Mouse (Mus musculus): Measurements from ENCODE around the gene Il5.
A peak's percentile ranks its signal among the peaks of the same experiment; 100 is the strongest.

The Il5 gene

GRCm38 (mm10) chr11:53720715-53721114 lies at the start of gene Il5:
Il5 (plus strand) TSS chr11:53720794.
- no peak for DNase-seq (ENCODE audit: low read depth, low spot score)

GRCm38 (mm10) chr11:53671414-53671813 lies 49.2 kb upstream of the Il5 start:
- DNase-seq (ENCODE audit: low read depth, low spot score): no peak

GRCm38 (mm10) chr11:53680141-53680540 lies 40.5 kb upstream of the Il5 start:
- DNase-seq (ENCODE audit: low read depth, low spot score): no peak

- no peak for DNase-seq (ENCODE audit: low read depth, low spot score)
Observed at GRCm38 (mm10) chr11:53681686-53682085, 38.9 kb upstream of the Il5 start.

- no peak for DNase-seq (ENCODE audit: low read depth, low spot score)
Observed at GRCm38 (mm10) chr11:53682170-53682569, 38.4 kb upstream of the Il5 start.

- no peak for DNase-seq (ENCODE audit: low read depth, low spot score)
Observed at GRCm38 (mm10) chr11:53682994-53683530, 37.5 kb upstream of the Il5 start.

- no peak for DNase-seq (ENCODE audit: low read depth, low spot score)
Observed at GRCm38 (mm10) chr11:53691979-53692378, 28.6 kb upstream of the Il5 start.

GRCm38 (mm10) chr11:53698521-53698920 lies 22.1 kb upstream of the Il5 start:
- DNase-seq (ENCODE audit: low read depth, low spot score): no peak

GRCm38 (mm10) chr11:53699351-53699750 lies 21.2 kb upstream of the Il5 start:
- no peak for DNase-seq (ENCODE audit: low read depth, low spot score)

- DNase-seq (ENCODE audit: low read depth, low spot score): no peak
Observed at GRCm38 (mm10) chr11:53706236-53706933, 14.2 kb upstream of the Il5 start.

- peak; percentile 68 for DNase-seq (ENCODE audit: low read depth, low spot score)
Observed at GRCm38 (mm10) chr11:53706934-53707717, 13.5 kb upstream of the Il5 start, which contains the start of gene Rad50. Rad50 (minus strand) TSS chr11:53707319.

- DNase-seq (ENCODE audit: low read depth, low spot score): no peak
Observed at GRCm38 (mm10) chr11:53707718-53708009, 12.9 kb upstream of the Il5 start.

- no peak for DNase-seq (ENCODE audit: low read depth, low spot score)
Observed at GRCm38 (mm10) chr11:53719701-53720100, 893 bp upstream of the Il5 start.

- DNase-seq (ENCODE audit: low read depth, low spot score): no peak
Observed at GRCm38 (mm10) chr11:53731457-53731856, 10.9 kb downstream of the Il5 start.

GRCm38 (mm10) chr11:53732244-53732643 lies 11.7 kb downstream of the Il5 start:
- no peak for DNase-seq (ENCODE audit: low read depth, low spot score)

- no peak for DNase-seq (ENCODE audit: low read depth, low spot score)
Observed at GRCm38 (mm10) chr11:53733824-53734223, 13.2 kb downstream of the Il5 start.

GRCm38 (mm10) chr11:53734431-53734830 lies 13.8 kb downstream of the Il5 start:
- DNase-seq (ENCODE audit: low read depth, low spot score): no peak

- DNase-seq (ENCODE audit: low read depth, low spot score): no peak
Observed at GRCm38 (mm10) chr11:53734970-53735681, 14.5 kb downstream of the Il5 start.

GRCm38 (mm10) chr11:53735682-53736245 lies 15.2 kb downstream of the Il5 start:
- DNase-seq (ENCODE audit: low read depth, low spot score): peak; percentile 64

GRCm38 (mm10) chr11:53736771-53737572 lies 16.4 kb downstream of the Il5 start:
- peak; percentile 56 for DNase-seq (ENCODE audit: low read depth, low spot score)

GRCm38 (mm10) chr11:53737573-53737946 lies 17.0 kb downstream of the Il5 start:
- DNase-seq (ENCODE audit: low read depth, low spot score): no peak
